Comparison of ENCODE assay signal across 9 mouse cellular contexts in the genomic region with DNA sequence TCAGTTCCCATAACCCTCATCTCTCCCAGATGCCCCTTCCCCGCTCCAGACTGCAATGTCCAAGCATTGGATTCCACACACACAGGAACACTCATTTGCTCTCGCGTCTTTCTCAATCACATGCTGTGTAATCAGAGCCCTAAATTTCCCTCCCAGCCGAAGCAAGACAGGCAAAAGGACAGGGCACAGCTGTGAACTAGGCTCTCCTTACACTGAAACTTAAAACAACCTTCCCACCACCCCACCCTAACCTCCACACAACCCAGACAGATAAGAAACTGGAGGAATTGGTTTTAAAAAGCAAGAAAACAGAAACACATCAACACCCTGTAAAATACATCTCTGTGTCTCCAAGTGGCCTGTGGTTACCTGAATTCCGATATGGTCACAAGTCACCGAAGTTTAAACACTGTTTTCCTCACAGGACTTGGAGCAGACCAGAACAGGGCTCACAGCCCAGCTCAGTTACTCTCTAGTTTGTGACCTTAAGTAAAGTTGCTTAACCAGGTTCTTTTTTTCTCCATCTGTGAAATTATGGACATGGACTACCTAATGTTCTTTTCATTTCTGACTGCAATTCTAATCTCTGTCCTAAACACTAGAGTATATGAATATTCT. TPM values are rescaled to one million over a fixed set of nuclear protein-coding genes. Genes with fewer than 3 reads are reported as not detected.
DNase-seq lines count a peak whose midpoint lies in the region; ATAC-seq and TF ChIP-seq lines count a peak whose summit lies in the region.
"Had no signal": no experiment of that assay in that cellular context is flagged by ENCODE, and none has a peak within 500 bp of the region (broad histone marks: within the 10 kb centered on the region; RNA-seq: fewer than 3 reads in every experiment).

No protein-coding gene starts in this region.

- 45% methylated on average over 6 of the region's 6 CpGs for WGBS in forebrain, postnatal 0 days
- 57% methylated on average over 6 of the region's 6 CpGs for WGBS in forebrain, embryonic 12.5 days
- WGBS in lung, embryonic 14.5 days = 36% methylated on average over 6 of the region's 6 CpGs

- H3K4me2 ChIP-seq in forebrain, postnatal 0 days (ENCODE audit: low read depth) = no peak overlapping the region
- H3K4me2 ChIP-seq in forebrain, embryonic 12.5 days = no peak overlapping the region
- H3K4me2 ChIP-seq in lung, embryonic 14.5 days = no peak overlapping the region

- DNase-seq in forebrain, postnatal 0 days = no peak
- DNase-seq in lung, embryonic 14.5 days = peak; percentile 22
- no peak for DNase-seq in lung, postnatal 14 days
- peak; percentile 40 to 41 for DNase-seq in gastrocnemius, adult 8-10 months (ENCODE audit: low spot score in 2 of 2)
- peak; percentile 88 for DNase-seq in skeletal muscle tissue, adult 2 months (ENCODE audit: low read depth, low spot score)
- no peak for DNase-seq in cerebellum, postnatal 14 days
- DNase-seq: adrenal gland, adult 8-10 months had no signal

- no peak overlapping the region for H3K4me3 ChIP-seq in forebrain, postnatal 0 days (ENCODE audit: low read depth, low read length)
- H3K4me3 ChIP-seq in forebrain, embryonic 12.5 days (replicated peaks) = no peak overlapping the region
- no peak overlapping the region for H3K4me3 ChIP-seq in lung, embryonic 14.5 days (ENCODE audit: low read depth, low read length)

- H3K9me3 ChIP-seq in forebrain, postnatal 0 days (ENCODE audit: low read length) = no peaks in the 10 kb centered on the region
- H3K9me3 ChIP-seq in forebrain, embryonic 12.5 days = no peaks in the 10 kb centered on the region
- H3K9me3 ChIP-seq in lung, embryonic 14.5 days (ENCODE audit: low read depth, low read length) = no peaks in the 10 kb centered on the region

- H3K4me1 ChIP-seq in forebrain, postnatal 0 days (ENCODE audit: insufficient read depth) = peaks cover 28% of the 10 kb centered on the region; the same call in 1 of the 2 replicates
- peaks cover 27% of the 10 kb centered on the region for H3K4me1 ChIP-seq in forebrain, embryonic 12.5 days
- 0 out of 2 replicates have a peak, but pooled peaks cover 4% of the 10 kb centered on the region for H3K4me1 ChIP-seq in lung, embryonic 14.5 days (ENCODE audit: insufficient read depth)

- H3K36me3 ChIP-seq in forebrain, postnatal 0 days (ENCODE audit: insufficient read depth) = peaks cover 13% of the 10 kb centered on the region
- peaks cover 17% of the 10 kb centered on the region for H3K36me3 ChIP-seq in forebrain, embryonic 12.5 days (replicated peaks)
- peaks cover 26% of the 10 kb centered on the region for H3K36me3 ChIP-seq in lung, embryonic 14.5 days (ENCODE audit: insufficient read depth)

- H3K9ac ChIP-seq in forebrain, postnatal 0 days = 0 out of 2 replicates have a peak overlapping the region, but pooled peaks have one; percentile 6
- H3K9ac ChIP-seq in forebrain, embryonic 12.5 days = no peak overlapping the region
- no peak overlapping the region for H3K9ac ChIP-seq in lung, embryonic 14.5 days

- H3K27ac ChIP-seq in forebrain, postnatal 0 days (ENCODE audit: low read depth, low read length) = no peak overlapping the region
- H3K27ac ChIP-seq in forebrain, embryonic 12.5 days = no peak overlapping the region
- no peak overlapping the region for H3K27ac ChIP-seq in lung, embryonic 14.5 days (ENCODE audit: low read depth)

- no peak for ATAC-seq in forebrain, postnatal 0 days
- no peak for ATAC-seq in forebrain, embryonic 12.5 days (ENCODE audit: low FRiP score)
- ATAC-seq in lung, embryonic 14.5 days (ENCODE audit: insufficient read depth) = no peak
- ATAC-seq in frontal cortex, adult (ENCODE audit: low TSS enrichment) = no peak

- no peaks in the 10 kb centered on the region for H3K27me3 ChIP-seq in forebrain, postnatal 0 days (ENCODE audit: insufficient read depth, low read length)
- no peaks in the 10 kb centered on the region for H3K27me3 ChIP-seq in forebrain, embryonic 12.5 days
- H3K27me3 ChIP-seq in lung, embryonic 14.5 days (ENCODE audit: insufficient read depth, low read length) = no peaks in the 10 kb centered on the region

- no peak for TF ChIP-seq CTCF in forebrain, postnatal 0 days (IDR thresholded peaks at IDR 0.05; ENCODE audit: low read depth)
- TF ChIP-seq CTCF in lung, embryonic 14.5 days (IDR thresholded peaks at IDR 0.05; ENCODE audit: low read depth) = no peak

RNA-seq across cellular contexts. Expression of a gene that starts 4.5 kb away (rescaled TPM):
- total RNA-seq in forebrain, postnatal 0 days (2014; rRNA removed) = 89.3 and 116 TPM in 2 replicates
- 36.2 and 37.3 TPM in 2 replicates for polyA plus RNA-seq in forebrain, postnatal 0 days (2015; fragmentation: Nextera tagmentation; extraction: Ambion mirVana)
- 29.9 and 33.8 TPM in 2 replicates for polyA plus RNA-seq in forebrain, embryonic 12.5 days (2016; fragmentation: Nextera tagmentation; extraction: Ambion mirVana)
- 59.1 and 65.1 TPM in 2 replicates for polyA plus RNA-seq in lung, embryonic 14.5 days (2014; fragmentation: Nextera tagmentation; extraction: Ambion mirVana)
- total RNA-seq in gastrocnemius, adult 8-10 months (2022) = 1,000 to 10,000 TPM; 1,961 to 2,457 (median 2,159) TPM

RNA-seq across cellular contexts. Expression of a gene that starts 30.4 kb away (rescaled TPM):
- total RNA-seq in forebrain, postnatal 0 days (2014; rRNA removed) = 7.1 and 10.5 TPM in 2 replicates
- 4.5 and 6.3 TPM in 2 replicates for polyA plus RNA-seq in forebrain, postnatal 0 days (2015; fragmentation: Nextera tagmentation; extraction: Ambion mirVana)
- 0.83 and 1.1 TPM in 2 replicates for polyA plus RNA-seq in forebrain, embryonic 12.5 days (2016; fragmentation: Nextera tagmentation; extraction: Ambion mirVana)
- 1.5 and 1.7 TPM in 2 replicates for polyA plus RNA-seq in lung, embryonic 14.5 days (2014; fragmentation: Nextera tagmentation; extraction: Ambion mirVana)
- 1 to 10 TPM in 1 of 4 experiments, under 1 TPM in 3; 0.31 to 1.2 (median 0.69) TPM for total RNA-seq in gastrocnemius, adult 8-10 months (2022)

Comparison
In these comparisons a context has a peak if more than half of its experiments do, and no peak if none do; other contexts are left out.
1. DNase-seq: peak in lung, embryonic 14.5 days (single experiment), gastrocnemius, adult 8-10 months (2 of 2) and skeletal muscle tissue, adult 2 months (single experiment); none in forebrain, postnatal 0 days (single experiment), lung, postnatal 14 days (single experiment) and cerebellum, postnatal 14 days (0 of 2).